In genomic region chr14:22679008-22679704, GRCm38 (mm10) we compare ENCODE assay signal across 12 mouse cellular contexts.
DNase-seq lines count a peak whose midpoint lies in the region; ATAC-seq and TF ChIP-seq lines count a peak whose summit lies in the region.
"Had no signal": no experiment of that assay in that cellular context is flagged by ENCODE, and none has a peak within 500 bp of the region (broad histone marks: within the 10 kb centered on the region; RNA-seq: fewer than 3 reads in every experiment).

No protein-coding gene starts in this region.

- no peak overlapping the region for H3K9ac ChIP-seq in kidney, postnatal 0 days (ENCODE audit: low read depth, low read length)
- H3K9ac ChIP-seq in forebrain, embryonic 12.5 days, result no peak overlapping the region
- H3K9ac ChIP-seq in hindbrain, embryonic 15.5 days, result no peak overlapping the region
- H3K9ac ChIP-seq in neural tube, embryonic 13.5 days, result no peak overlapping the region

- DNase-seq in kidney, postnatal 0 days (ENCODE audit: low spot score), result no peak
- DNase-seq in kidney, adult 8-10 months, result no peak
- no peak for DNase-seq in layer of hippocampus, postnatal 25 days (ENCODE audit: extremely low spot score in 1 of 2, low spot score in 1 of 2)
- no peak for DNase-seq in right cerebral cortex, adult 2 months (ENCODE audit: low spot score in 2 of 2)
- no peak for DNase-seq in spleen, postnatal 4 days (ENCODE audit: low spot score in 2 of 2)
- DNase-seq: adrenal gland, postnatal 25 days; cerebellum, adult 11-12 months; heart, adult 18-20 months; layer of hippocampus, postnatal 36 days had no signal

- 0 out of 2 replicates have a peak, but pooled peaks cover 11% of the 10 kb centered on the region for H3K4me1 ChIP-seq in kidney, postnatal 0 days (replicated peaks; ENCODE audit: insufficient read depth, low read length)
- peaks cover 24% of the 10 kb centered on the region for H3K4me1 ChIP-seq in forebrain, embryonic 12.5 days
- H3K4me1 ChIP-seq in hindbrain, embryonic 15.5 days (replicated peaks), result peaks cover 22% of the 10 kb centered on the region
- peaks cover 35% of the 10 kb centered on the region for H3K4me1 ChIP-seq in neural tube, embryonic 13.5 days (replicated peaks)

- no peak for TF ChIP-seq CTCF in kidney, postnatal 0 days (IDR thresholded peaks at IDR 0.05; ENCODE audit: low read depth)

- no peaks in the 10 kb centered on the region for H3K36me3 ChIP-seq in kidney, postnatal 0 days (ENCODE audit: insufficient read depth, low read length)
- H3K36me3 ChIP-seq in forebrain, embryonic 12.5 days (replicated peaks), result no peaks in the 10 kb centered on the region
- H3K36me3 ChIP-seq in hindbrain, embryonic 15.5 days, result no peaks in the 10 kb centered on the region
- H3K36me3 ChIP-seq in neural tube, embryonic 13.5 days, result no peaks in the 10 kb centered on the region

- H3K4me2 ChIP-seq in kidney, postnatal 0 days (ENCODE audit: low read length), result no peak overlapping the region
- 0 out of 2 replicates have a peak overlapping the region, but pooled peaks have one; percentile 0 for H3K4me2 ChIP-seq in forebrain, embryonic 12.5 days
- no peak overlapping the region for H3K4me2 ChIP-seq in hindbrain, embryonic 15.5 days
- H3K4me2 ChIP-seq in neural tube, embryonic 13.5 days, result no peak overlapping the region

- ATAC-seq in kidney, postnatal 0 days (replicated peaks; ENCODE audit: low FRiP score, low read depth), result no peak
- peak; percentile 70; the same call in 1 of the 2 replicates for ATAC-seq in forebrain, embryonic 12.5 days (ENCODE audit: low FRiP score)
- ATAC-seq in hindbrain, embryonic 15.5 days (ENCODE audit: low FRiP score, low read depth), result peak; percentile 56; the same call in 1 of the 2 replicates
- ATAC-seq in neural tube, embryonic 13.5 days (ENCODE audit: low read depth), result peak; percentile 80

- no peaks in the 10 kb centered on the region for H3K9me3 ChIP-seq in kidney, postnatal 0 days (replicated peaks; ENCODE audit: low read length)
- no peaks in the 10 kb centered on the region for H3K9me3 ChIP-seq in forebrain, embryonic 12.5 days
- no peaks in the 10 kb centered on the region for H3K9me3 ChIP-seq in hindbrain, embryonic 15.5 days
- H3K9me3 ChIP-seq in neural tube, embryonic 13.5 days, result no peaks in the 10 kb centered on the region

- 66% methylated on average over 5 of the region's 5 CpGs for WGBS in kidney, postnatal 0 days
- WGBS in forebrain, embryonic 12.5 days, result 26% methylated on average over 5 of the region's 5 CpGs
- 33% methylated on average over 5 of the region's 5 CpGs for WGBS in hindbrain, embryonic 15.5 days
- 30% methylated on average over 5 of the region's 5 CpGs for WGBS in neural tube, embryonic 13.5 days

- peak overlapping the region; percentile 19; the same call in 1 of the 2 replicates for H3K27ac ChIP-seq in kidney, postnatal 0 days
- peak overlapping the region; percentile 86 for H3K27ac ChIP-seq in forebrain, embryonic 12.5 days
- peak overlapping the region; percentile 46; the same call in 1 of the 2 replicates for H3K27ac ChIP-seq in hindbrain, embryonic 15.5 days (replicated peaks)
- H3K27ac ChIP-seq in neural tube, embryonic 13.5 days (replicated peaks), result peak overlapping the region; percentile 76

- H3K4me3 ChIP-seq in kidney, postnatal 0 days (replicated peaks; ENCODE audit: low read depth, low read length), result no peak overlapping the region
- no peak overlapping the region for H3K4me3 ChIP-seq in forebrain, embryonic 12.5 days (replicated peaks)
- no peak overlapping the region for H3K4me3 ChIP-seq in hindbrain, embryonic 15.5 days
- no peak overlapping the region for H3K4me3 ChIP-seq in neural tube, embryonic 13.5 days

- H3K27me3 ChIP-seq in kidney, postnatal 0 days (ENCODE audit: insufficient read depth, low read length), result no peaks in the 10 kb centered on the region
- H3K27me3 ChIP-seq in forebrain, embryonic 12.5 days, result peaks cover 42% of the 10 kb centered on the region
- H3K27me3 ChIP-seq in hindbrain, embryonic 15.5 days, result 0 out of 2 replicates have a peak, but pooled peaks cover 2% of the 10 kb centered on the region
- H3K27me3 ChIP-seq in neural tube, embryonic 13.5 days, result no peaks in the 10 kb centered on the region

Comparison
In these comparisons a context has a peak if more than half of its experiments do, and no peak if none do; other contexts are left out.
1. H3K27ac ChIP-seq: peak in every context shown above with its lines; median percentile 86 in forebrain, embryonic 12.5 days; 76 in neural tube, embryonic 13.5 days; 46 in hindbrain, embryonic 15.5 days; 19 in kidney, postnatal 0 days.